Mouse (Mus musculus) lung, adult 2 months (tissue): Measurements from ENCODE around the gene Cd2bp2.

Experiments used
- CTCF ChIP-seq: fragments of 200-500 bp; IDR thresholded peaks from 2 replicates; pipeline ENCODE4 v1.5.1; 2011; ENCODE audit warnings: mild to moderate bottlenecking, low read length, control low read depth; ENCODE audit not compliant: insufficient read depth
- POLR2A ChIP-seq: fragments of 200-500 bp; IDR thresholded peaks from 2 replicates; pipeline ENCODE4 v1.6.1; 2011; ENCODE audit warnings: low read depth, mild to moderate bottlenecking, control low read depth, low read length, borderline replicate concordance; ENCODE audit errors: extremely low read depth

- TF ChIP-seq POLR2A: no peak
- no peak for TF ChIP-seq CTCF
These were observed 8.5 kb downstream of the Cd2bp2 start for GRCm38 (mm10) chr7:127187351-127187750.
